Mouse (Mus musculus) c-Kit-positive CD71-positive TER-119-positive erythroid progenitor cells, embryonic 14.5 days (primary cell): ENCODE data around the gene Tbxas1.

Experiments
- DNase-seq: peaks from one replicate; pipeline ENCODE4 v3.0.0-alpha.2; 2013; ENCODE audit warnings: low spot score

The Tbxas1 gene

DNA sequence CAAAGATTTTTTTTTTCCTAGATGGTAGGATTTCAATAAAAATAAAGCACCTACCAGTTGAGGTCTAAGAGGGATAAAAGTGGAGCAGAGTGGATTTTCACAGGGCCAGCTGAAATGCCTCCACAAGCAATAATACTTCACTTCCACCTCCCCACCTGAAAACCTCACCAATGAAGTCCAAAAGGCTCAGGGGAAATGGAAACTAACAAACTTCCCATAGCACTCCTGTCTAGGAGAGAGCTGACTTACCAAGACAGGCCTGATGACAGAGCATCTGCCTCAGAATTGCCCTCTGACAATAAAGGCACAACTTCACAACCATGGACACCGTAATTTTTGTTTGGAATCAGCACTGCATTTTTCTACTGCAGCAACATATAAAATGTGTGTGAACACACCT is 15.4 kb upstream of the Tbxas1 start:
- no peak for DNase-seq

DNA sequence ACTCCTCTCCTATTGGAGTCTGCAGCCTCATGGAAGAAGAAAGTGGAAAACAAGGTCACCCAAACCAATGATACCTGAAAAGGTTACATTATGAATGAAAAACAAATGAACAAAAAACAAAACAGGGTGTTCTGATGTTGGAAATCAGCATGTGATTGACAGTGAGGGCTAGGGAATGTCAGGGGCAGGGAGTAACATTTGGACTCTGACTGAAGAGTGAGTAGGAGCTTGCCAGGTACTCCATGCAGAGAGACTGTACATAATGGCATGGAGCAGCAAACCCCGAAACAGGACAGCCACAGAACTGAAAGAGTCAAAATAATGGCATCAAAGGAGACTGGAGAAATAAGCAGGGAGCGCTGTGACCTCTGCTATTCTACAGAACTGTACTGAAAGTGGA is 14.9 kb upstream of the Tbxas1 start:
- no peak for DNase-seq

DNA sequence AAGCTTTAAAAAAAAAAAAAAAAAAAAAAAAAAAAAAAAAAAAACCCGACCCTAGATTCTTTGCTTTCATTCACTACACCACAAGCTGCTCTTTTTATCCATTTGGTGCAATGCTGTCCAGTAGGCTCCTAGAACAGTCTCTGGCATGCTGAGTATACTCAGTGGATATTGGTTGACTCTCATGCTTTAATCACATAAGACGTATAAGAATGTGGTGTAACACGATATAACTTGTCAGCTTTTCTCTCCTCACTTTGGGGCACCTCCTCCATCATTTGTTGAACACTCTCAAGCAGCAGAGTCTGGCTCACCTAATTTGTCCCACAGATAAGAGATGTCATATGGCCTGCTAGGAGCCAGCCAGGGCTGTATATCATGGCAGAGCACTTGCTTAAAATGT is 11.6 kb upstream of the Tbxas1 start:
- DNase-seq: no peak

DNA sequence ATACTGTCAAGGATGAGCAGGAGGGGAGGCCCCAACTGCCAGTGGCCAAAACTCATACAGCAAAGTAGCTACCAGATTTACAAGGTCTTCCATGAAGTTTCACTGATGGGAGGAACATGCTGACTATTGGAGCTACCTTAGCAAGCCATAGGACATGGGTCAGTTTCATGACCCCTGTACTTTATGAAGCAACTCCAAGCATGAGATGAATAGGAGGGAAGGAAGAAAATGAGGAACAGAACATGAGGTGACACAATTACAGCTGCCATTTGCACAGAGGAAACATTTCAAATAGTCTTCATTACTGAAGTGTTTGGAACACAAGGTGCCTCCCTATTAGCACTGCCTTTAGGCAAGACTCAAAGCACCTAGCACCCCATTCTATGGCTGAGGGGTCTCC is 9.4 kb upstream of the Tbxas1 start:
- no peak for DNase-seq

DNA sequence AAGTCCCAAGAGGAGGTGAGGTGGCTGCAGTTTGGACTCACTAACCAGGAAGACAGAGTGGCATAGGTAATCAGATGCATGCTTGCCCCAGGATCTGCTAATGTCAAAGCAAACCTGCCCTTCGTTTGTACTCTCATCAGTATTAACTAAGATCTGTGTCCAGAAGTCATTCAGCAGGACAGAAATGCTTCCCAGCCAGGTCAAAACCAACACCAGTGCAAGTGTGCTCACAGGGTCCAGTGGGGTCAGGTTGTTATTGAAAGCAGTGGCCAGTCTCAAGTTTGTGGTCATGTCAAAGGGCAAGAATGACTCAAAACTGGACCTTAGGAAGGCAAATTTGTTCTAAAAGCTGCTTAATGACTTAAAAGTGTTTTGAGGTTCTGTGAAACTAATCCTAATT is 8.8 kb upstream of the Tbxas1 start:
- no peak for DNase-seq

DNA sequence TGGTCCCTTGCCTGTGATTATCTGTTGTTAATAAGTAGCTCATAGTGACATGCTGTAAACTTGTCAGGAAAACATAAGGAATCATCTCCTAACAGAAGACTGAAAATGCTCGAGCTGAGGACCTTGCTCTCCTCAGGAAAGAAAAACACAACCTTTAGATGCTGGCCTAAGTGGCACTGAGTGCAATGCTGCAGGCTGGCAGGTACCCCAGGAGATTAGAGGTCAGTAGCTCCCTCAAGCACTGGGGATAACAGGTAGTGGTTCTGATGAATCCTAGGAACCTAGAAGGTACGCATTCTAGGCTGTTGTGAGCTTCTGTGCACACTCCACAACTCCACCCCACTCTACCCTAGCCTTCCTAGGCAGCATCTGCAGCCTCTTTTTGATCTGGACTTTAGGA is 8.4 kb upstream of the Tbxas1 start:
- DNase-seq: no peak

DNA sequence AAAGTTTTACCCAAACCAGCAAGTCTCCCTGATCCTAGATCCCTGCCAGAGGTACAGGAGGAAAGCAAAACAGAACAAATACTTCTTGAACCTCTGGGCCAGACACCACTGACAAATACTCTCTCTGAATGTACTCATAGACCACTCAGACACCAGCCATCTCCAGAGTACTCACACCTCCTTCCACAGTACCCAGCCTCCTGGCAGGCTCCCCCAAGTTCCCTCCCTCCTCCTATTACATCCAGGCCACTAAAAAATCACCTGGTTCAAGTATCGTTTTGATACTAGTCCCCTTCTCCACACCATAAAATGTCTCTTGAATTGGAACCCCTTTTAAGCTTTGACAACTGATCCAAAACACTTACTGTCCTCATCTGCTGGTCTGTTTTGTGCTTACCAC is 7.9 kb upstream of the Tbxas1 start:
- DNase-seq: no peak

DNA sequence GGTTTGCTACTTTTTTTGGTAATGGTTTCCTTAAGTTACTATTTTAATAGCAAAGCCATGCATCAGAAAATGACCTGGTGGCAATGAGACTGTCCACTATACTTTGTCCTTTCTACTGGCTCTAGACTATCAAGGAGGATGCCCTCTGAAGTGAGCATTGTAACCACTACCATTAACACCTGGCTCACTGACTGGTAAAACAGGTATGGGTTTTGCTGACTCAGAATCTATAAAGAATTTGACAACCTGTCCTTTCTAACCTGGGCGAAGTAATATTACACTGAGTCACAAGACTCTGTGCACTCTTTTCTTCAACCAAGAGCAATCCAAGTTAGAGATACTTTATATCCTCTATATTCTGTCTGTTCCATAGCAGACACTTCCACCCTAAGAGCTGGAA is 6.2 kb upstream of the Tbxas1 start:
- DNase-seq: no peak

DNA sequence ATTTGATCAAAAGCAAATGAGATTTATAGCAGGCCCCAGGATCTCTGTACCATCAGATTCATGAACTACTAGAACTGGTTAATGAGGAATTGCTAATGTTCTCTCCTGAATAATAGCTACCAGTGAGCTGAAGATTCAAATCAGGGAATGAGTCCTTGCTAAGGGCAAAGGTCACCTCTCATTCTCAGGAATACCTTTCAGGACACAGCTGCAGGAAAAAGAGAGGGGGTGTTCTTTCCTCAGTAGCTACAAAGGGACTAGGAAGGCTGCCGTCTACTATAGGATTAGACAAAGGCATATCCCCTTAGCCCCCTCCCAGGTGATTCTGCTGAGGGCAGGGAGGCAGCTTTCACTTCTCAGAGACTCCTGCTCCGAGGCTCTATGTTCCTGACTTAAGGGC is 5.1 kb upstream of the Tbxas1 start:
- DNase-seq: no peak

DNA sequence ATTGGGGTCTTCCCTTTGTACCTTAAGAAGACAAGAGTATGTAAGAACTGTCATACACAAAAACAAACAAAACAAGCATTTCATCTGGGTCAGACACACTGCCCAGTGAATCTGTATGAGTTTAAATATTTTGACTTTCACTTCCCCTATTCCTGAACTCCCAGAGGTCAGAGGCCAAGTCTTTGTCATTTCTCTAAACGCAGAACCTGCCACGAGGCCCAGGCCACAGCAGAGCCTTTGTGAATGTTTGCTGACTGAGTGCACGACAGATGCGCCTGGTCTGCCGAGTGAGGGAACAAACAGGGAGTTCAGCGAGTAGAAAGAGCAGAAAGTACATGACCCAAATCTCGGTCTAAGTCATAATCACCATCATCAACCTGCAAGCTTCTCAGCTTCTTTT is 4.2 kb upstream of the Tbxas1 start:
- no peak for DNase-seq

DNA sequence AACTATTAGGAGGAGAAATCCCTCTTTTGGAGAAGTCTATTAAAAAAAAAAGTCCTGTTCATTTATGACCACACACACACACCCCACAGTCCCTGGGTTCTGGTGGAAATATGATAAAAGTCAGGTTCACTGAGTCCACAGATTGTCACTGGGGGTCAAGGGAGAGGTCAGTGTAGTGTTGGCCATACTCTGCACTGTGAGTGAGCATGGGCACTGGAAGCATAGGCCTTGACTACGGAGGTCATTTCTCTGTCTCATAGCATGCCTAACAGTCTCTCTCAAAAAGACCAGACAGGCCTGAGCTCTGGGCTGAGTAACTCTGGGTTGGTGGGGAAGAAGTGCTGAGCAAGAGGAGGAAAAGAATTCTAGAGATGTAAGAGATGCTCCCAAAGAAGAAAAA is 1.9 kb upstream of the Tbxas1 start:
- no peak for DNase-seq

DNA sequence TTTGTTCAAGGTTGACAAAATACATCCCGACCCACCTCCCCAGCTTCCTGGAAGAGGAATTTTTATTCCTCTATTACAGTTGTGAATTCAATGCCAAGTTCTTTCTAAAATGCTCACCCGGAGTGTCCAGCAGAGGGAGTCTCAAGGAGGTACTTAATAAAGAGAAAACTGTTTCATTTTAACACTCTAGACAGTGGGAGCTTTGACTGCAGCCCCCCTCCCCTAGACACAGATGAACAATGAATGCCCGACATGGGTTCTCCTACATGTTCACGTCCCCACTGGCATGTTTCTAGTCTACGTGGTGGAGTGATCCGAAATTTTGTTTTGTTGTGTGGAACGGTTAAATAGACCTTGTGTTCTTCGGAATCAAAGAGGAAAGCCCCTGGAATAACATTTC is 1.2 kb upstream of the Tbxas1 start:
- peak; percentile 68 for DNase-seq

DNA sequence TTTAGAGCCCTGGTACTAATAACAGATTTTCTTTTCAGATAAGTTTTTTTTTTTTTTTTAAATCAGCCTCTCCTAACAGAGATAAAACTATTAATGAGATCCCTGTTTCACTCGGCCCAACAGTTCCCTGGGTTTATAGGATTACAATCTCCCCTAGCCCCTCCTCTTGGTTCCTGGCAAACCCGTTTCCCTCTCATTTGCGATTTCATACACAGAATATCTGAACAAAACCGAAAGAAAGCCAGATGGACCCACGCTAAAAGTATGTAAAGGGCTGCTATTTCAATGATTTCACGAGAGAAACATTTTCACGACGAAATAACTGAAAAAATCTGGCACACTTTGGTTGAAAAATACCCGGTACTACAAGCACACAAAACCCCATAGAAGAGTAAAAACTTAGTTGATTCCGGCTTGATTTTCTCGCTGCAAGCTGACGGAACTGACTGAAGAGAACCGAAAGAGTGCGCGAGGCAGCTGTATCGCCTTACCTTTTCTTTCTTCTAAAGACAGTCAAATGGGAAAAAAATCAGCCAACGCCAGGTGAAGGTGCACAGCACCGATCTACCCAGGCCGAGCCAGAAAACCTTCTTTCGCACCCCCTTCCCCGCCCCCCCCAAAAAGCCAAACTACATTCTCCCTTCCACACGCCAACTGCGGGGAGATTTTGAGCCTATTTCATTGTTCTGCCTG is 493 bp upstream of the Tbxas1 start:
- peak; percentile 66 for DNase-seq

DNA sequence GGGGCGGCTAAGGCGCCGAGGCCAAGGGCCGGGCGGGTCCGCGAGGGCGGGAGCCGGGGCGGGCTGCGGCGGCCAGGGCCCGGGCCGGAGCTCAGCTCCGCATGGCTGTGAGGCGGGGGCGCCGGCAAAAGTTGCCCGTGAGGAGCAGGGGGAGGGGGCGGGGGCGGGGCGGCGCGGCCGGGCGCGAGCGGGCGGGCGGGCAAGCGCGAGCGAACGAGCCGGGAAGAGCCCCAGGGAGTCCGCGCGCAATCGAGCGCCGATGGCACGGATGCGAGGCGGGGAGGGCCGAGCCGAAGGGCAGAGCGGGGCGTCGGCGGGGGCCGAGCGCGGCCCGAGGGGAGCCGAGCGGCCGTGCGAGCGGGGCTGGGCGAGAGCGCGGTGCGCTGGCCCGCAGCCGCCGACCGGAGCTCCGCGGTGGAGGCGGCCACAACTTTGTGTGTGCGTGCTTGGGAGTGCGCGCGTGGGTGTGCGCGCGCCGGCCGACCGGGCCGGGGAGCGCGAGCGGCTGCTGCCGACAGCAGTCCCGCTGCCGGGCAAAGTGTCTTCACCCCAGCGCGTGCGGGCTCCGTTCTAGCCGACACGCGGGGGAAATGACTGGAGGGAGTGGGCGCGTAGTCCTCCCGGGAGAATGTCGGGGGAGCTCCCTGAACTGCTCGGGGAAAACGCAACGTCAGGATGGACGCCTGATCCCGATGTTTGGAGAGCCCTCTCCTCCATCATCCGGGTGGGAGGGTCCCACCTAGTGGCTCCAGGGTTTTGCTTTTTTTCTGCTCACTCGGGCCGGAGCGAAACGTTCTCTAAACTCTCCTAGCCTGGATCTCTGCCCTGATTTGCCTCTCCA is 1.1 kb downstream of the Tbxas1 start, which contains the start of gene Hipk2:
Gene Hipk2, minus strand, starts transcription at position 95 of the 841 bp plus-strand sequence.
- DNase-seq: peak; percentile 63

DNA sequence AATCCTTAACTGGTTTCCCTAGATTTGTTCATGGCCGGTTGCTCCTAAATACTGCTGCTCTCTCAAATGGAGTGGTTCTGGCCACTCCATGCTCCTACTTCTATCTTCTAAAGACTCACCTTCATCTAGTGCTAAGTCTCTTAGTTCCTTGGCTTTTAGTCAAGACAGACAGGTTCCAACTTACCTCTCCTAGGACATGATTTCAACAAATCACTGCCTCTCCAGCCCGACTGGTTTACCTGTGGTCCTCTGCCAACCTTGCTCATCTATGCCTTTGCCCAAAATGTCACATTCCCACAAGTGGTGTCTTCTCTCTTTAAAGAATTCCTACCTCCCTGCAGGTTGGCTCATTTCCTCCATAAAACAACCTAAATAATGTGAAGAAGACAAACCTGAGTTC is 2.5 kb downstream of the Tbxas1 start:
- no peak for DNase-seq

DNA sequence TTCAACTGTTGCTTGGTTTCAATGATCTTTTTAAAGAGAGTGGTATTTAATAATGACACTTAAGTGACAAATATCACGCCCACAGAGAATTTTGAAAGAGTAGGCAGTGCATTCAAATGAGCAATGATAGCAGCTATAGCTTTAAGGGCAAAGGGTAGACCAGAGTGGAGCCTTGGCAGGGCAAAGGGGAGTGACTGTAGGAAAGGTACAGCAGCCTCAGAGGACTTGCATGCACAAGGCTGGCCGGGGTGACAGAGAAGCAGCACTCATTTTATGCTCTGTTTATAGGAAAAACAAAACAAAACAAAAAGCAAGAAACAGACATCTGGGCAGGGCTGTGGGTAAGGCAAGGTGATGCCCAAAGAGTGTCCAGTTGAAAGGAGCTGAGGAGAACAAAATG is 6.3 kb downstream of the Tbxas1 start:
- DNase-seq: no peak

DNA sequence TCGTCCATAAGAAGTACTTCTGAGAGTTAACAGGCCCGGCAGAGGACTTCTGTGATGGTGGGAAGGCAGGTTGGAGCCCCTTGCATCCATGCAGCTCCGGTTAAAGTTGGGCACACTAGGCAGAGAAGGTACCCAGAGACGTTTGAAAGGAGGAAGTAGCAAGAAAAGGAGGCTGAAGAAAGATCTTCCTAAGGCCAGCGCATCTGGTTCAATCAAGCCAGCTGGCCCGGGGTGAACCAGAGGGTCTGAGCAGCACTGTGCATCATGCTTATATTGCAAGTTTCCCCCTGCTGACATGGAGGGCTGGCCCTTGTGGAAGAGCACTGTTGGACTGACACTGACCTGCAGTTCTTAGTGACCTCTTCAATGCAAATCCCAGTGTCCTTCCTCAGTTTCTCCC is 6.8 kb downstream of the Tbxas1 start:
- no peak for DNase-seq

DNA sequence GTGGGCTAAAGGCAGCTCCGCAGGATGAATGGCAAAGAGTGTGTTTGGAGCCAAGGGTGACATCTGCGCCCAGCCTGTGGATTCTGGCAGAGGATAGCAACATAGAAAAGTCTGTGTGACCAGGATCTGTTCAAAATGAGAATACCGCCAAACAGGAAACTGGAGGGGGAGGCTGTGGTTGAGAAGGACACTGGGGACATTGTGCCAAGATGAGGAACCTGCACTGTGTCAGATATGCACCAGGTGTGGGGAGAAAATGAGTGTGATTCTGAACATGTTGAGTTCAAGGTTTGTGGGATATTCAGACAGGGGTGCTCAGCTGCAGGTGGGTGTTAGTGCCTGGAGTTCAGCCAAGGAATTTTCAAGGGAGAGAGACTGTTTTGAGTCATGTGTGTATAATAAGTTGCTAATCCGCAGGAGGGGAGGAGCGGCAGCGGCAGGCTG is 7.5 kb downstream of the Tbxas1 start:
- no peak for DNase-seq

DNA sequence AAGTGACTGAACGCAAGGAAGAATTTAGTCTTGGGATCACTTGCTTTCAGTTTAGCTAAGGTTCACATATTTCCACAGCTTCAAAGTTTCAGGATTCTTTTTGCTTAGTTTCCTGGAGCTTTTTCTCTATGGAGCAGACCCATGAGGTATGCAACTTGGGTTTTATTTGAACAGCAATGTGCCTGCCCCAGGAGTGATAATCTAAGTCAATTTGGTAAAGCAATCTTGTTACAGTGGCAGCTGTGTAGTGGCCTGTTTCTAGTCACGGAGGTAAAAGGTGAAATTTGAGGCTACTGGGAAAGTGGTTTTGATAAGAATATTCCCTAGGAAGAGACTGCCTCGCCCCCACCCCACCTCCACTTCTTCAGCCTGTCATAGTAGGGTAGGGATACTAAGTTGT is 9.3 kb downstream of the Tbxas1 start:
- no peak for DNase-seq

DNA sequence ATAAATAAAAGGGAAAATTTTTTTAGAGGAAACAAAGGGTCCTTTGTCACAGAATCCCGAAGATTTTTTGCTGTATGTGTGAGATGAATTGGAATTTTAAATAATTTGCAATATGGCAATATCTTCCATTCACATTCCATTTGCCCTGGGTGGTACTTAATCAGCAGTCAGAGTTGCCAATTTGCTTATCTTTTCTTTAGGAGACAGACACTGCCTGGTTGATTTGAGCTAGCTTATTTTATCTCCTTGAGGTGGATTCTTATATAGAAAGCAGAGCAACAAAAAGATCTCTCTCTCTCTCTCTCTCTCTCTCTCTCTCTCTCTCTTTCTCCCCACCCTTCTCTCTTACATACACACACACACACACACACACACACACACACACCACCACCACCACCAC is 9.9 kb downstream of the Tbxas1 start:
- DNase-seq: no peak

DNA sequence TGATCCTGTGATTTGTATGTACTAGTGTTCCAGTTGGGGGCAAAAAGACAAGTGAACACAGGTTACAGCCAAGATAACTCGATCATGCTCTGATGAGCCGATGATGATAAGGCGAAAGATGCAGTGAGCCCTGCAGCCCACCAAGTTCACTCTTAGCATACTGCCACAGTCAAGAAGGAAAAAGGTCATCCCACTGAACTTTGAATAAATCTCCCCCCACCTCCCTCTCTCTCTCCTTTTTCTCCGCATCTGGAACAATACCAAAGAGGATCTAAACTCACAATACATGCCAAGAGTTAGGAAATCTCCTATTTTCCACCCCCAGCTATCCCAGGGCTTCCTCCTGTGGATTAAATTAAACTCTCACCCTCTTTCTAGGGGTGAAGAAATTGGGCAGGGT is 12.2 kb downstream of the Tbxas1 start:
- no peak for DNase-seq

DNA sequence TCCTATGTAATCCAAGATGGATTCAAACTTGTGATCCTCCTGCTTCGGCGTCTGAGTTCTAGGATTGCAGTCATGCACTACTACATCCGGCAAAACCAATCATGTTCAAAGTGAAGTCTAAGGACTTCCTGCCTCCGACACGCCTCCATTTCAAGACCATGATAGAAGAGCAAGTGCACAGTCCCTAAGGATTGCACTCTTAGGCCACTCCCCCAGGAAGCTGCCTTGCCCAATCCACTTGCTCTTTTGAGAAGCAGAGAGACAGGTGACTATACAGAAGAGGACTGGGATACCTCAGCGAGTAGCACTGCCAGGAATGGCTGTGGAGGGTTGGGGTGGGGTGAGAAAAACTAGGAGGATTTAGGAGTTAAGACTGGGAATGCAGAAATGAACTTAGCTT is 14.0 kb downstream of the Tbxas1 start:
- no peak for DNase-seq

DNA sequence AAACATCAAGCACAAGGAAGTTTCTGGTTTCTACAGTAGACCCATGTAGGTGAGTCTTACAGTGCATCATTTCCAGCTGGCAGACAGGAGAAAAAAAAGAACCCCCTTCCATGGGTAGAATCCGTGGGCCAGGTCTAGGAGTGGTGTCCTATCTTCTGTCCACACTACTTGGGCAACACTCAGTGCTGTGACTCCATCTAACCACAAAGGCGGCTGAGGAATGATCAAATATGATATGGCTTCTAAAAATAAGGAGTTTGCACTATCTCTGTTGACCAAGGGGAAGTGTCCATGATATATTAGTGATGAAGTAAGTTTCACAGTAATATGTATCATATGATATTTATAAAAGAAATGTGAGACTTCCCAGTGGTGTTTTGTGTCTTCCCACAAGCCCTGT is 16.8 kb downstream of the Tbxas1 start:
- peak; percentile 64 for DNase-seq

DNA sequence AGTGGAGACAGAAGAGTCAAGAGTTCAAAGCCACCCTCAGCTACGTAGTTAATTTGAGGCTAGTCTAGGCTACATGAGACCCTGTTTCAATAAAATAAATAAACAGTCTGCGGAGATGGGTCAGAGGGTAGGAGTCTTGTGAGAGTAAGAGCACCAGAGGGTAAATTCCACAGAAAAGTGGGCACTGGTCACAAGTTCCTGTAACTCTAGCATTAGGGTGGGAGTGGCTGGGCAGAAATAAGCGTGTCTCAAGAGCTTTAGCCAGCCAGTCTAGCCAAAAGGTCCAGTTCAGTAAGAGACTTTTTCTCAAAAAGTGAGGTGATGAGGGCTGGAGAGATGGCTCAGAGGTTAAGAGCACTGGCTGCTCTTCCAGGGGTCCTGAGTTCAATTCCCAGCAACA is 18.4 kb downstream of the Tbxas1 start:
- DNase-seq: no peak
